Mouse (Mus musculus): ENCODE data around the gene Cavin2.

The Cavin2 gene

DNA sequence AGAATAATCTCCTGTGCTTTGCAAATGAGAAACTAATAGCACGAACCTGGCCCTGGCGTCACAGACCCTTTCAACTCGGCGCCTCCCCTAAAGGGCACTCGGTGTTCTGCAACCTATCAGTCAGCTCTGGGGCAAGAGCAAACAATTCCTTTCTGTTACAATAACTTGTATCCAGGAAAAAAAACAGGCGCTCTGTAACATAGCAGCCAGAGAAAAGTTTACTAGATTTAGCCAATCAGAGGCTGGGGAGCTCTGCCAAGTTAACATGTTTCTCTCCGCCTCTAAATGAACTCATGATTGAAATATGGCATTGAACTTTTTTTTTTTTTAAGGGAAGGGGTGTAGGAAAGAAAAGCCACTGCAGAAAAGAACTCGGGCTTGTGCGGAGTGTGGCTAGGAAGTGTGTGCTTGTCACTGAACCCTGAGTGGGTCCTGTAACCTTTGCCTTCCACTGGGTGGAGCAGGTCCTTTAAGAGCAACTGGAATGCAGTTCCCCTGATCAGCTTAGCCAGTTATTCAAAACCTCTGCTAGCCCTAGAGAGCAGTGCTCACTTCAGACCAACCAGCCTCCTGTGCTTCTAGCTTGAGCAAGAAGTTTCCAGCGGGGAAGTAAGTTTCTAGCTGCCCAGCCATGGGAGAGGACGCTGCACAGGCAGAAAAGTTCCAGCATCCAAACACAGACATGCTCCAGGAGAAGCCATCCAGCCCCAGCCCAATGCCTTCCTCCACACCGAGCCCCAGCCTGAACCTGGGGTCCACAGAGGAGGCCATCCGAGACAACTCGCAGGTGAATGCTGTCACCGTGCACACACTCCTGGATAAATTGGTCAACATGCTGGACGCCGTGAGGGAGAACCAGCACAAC, at the start of gene Cavin2:
Cavin2 (plus strand) TSS at position 372 of the 865 bp plus-strand sequence.
- DNase-seq (ENCODE audit: extremely low read depth, insufficient read length, low spot score) = peak; percentile 79

DNA sequence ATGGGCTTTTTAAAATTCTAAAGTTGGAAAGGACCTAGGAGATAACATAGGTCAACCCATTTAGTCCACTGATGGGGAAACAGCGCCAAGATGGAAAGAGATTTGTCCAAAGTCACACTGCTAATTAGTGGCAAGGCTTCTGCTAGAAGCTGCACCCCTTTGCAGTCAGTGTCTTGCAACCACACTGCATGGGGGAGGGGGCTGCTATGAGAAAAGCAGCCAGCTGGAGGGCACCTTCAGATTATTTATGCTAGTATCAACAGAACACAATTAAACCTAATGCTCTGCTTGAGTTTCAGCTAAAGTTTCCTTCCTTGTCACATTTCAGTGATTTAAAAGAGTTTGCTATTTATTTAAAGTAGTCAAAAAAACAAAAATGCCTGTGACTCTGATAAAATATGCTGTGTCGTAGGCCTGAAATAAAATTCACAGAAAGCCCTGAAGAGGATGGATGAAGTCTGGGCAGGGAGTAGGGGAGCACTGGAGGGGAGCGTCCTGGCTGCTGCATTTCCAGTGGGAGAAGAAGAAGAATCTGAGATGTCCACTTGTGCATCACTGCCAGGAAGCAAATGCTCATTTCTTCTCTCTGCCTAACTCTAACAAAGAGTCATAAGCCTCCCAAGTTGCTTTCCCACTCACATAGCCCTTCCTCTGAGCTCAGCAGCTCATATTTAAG, 47.5 kb upstream of the Cavin2 start:
- DNase-seq (ENCODE audit: extremely low read depth, insufficient read length, low spot score) = no peak

DNA sequence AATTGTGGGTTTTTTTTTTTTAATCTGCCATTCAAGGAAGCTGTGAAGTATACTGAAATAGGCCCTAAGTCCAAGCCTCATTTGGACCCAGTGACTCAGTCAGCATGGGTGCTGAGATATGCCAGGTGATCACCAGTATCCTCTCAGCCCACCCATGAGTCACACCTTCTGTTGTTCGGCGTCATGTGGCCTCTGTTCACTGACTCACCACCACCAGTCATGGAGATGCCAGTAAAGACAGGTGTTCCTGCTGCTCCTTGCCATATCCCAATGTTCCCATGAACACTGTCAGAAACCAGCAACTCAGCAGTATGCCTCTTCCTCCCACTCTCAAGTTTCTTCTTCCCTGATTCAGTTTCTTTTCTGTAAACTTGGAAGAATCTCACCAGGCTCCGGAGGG, 45.6 kb upstream of the Cavin2 start:
- DNase-seq (ENCODE audit: extremely low read depth, insufficient read length, low spot score) = peak; percentile 43

DNA sequence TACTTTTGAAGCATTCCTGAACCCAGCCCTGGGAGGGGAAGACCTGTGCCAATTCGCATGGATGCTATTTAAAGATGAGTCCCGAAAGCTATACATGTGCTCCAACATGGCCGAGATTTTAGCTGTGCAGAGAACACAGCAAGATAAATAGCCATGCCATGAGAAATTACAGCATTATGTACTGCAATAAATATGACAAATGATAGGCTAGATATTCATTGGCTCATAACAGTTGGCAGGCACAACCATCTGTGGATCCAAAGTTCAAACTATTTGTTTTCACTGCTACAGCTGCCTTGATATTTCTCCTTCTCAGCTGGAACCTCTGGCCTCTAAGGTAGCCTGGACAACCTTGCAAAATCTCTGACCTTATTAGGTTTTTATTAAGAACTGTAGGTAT, 45.1 kb upstream of the Cavin2 start:
- no peak for DNase-seq (ENCODE audit: extremely low read depth, insufficient read length, low spot score)

DNA sequence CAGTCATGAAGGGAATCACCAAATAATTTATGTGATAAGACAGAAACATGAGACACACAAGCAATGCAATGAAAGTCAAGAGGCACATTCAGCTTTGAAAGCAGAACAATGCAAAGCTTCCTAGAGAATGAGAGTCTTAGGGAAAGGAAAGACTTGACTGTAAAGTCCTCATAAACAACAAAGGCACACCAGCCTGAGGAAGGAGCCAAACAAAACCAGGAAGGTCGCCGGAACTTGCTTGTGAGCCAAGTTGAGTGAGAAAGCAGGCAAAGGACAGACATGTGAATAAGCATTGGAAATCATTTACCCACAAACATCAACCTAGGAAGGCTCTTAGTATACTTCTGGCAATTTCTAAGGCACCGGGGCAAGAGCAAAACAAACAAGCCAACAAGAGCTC, 43.5 kb upstream of the Cavin2 start:
- DNase-seq (ENCODE audit: extremely low read depth, insufficient read length, low spot score) = no peak

DNA sequence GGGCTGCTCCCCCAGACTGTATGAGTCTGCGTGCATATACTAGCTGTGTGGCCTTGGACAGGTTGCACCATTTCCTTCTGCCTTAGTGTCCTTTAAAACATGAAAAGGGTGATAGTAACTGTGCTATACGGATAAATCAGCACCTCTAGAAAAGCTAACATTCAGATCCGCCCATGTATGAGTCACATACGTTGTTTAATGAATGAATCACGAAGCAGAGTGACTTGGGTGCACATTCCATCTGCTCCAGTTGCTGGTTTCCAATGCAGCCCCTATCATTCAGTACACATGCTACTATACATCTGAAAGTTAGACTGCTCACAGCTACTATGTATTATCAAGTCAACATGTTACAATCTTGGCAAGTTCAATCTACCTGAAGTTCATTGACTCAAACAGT, 38.6 kb upstream of the Cavin2 start:
- peak; percentile 43 for DNase-seq (ENCODE audit: extremely low read depth, insufficient read length, low spot score)

DNA sequence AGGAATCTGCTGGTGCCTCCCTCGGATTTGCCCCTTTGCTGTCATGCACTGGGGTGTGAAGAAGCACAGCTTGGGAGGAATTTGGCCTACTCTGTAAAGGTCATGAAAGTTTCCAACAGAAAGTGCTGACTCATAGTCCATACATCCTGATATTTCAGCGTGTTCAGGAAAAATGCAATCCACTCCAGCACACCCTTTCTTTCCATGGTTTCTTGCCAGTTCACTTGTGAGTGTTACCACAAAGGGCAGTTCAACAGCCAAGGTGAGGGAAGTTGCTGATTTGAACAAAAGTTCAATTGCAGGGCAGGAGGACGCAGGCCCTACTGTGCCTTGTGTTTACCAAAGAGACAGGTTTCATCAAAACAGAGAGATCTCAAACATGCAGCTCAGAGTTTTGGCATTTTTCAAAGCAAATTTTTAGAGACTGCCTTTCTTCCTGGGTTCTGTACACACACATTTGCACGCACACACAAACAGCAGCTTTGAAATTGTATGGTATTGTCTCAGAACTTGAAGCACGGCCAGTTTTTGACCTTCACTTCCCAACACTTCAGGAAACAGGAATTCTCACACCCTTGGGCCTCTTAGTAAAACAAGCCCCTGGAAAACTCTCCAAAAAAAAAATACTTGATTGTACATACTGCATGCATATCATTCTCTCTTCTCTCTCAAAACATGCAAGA, 23.7 kb upstream of the Cavin2 start:
- DNase-seq (ENCODE audit: extremely low read depth, insufficient read length, low spot score) = peak; percentile 71

DNA sequence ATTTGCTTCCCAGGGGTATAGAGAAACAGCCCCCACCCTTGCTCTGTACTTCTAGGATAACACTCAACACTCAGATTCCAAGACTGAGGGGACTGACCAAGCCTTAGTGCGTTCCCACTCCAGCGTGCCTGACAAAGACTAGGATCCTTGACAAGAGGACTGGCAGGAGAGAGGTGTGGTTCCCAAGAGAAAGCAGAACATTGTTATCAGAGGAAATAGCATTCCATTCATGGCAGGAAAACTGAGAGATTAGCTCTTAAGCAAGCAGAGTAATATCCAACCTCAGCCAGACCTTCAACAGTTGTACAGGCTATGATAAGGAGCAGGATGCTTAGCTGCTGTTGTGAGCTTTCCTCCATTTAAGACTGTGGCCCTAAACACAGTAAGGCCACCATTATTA, 23.0 kb upstream of the Cavin2 start:
- DNase-seq (ENCODE audit: extremely low read depth, insufficient read length, low spot score) = no peak

DNA sequence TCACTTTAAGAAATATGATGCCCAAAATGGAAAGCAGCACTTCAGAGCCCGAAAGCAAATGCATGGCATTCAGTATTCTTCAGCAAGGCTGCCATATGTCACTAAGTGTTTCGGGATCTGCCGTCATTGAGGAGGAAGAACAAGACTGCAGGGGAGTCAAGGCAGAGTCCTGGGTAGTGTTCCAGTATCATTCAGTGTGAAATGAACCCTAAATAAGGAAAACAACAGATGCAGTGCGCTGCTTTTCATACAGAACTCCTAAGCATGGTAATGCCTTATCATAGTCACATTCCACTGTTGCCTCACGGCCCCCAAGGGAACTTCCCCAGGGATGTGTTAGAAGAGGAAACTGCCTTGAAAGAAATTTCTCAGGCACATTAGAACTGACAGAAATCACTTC, 21.8 kb upstream of the Cavin2 start:
- DNase-seq (ENCODE audit: extremely low read depth, insufficient read length, low spot score) = no peak

DNA sequence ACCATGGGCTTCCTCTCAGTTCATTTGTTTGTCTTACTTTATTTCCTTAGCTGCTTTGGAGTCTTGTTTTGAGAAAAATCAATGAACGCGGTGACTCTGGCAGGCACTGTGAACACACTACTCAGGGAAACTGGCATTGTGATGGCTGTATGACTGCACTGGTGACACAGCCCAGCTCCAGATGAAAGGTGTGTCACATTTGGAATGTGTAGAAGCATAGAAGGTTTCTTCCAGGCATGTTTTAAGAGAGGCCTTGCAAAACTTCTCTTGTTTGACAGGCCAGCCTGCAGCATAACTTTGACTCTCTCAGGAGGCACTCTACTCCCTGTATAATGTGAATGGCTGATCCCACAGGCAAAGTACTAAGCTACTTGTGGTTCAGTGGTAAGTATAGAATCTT, 20.7 kb upstream of the Cavin2 start:
- no peak for DNase-seq (ENCODE audit: extremely low read depth, insufficient read length, low spot score)

DNA sequence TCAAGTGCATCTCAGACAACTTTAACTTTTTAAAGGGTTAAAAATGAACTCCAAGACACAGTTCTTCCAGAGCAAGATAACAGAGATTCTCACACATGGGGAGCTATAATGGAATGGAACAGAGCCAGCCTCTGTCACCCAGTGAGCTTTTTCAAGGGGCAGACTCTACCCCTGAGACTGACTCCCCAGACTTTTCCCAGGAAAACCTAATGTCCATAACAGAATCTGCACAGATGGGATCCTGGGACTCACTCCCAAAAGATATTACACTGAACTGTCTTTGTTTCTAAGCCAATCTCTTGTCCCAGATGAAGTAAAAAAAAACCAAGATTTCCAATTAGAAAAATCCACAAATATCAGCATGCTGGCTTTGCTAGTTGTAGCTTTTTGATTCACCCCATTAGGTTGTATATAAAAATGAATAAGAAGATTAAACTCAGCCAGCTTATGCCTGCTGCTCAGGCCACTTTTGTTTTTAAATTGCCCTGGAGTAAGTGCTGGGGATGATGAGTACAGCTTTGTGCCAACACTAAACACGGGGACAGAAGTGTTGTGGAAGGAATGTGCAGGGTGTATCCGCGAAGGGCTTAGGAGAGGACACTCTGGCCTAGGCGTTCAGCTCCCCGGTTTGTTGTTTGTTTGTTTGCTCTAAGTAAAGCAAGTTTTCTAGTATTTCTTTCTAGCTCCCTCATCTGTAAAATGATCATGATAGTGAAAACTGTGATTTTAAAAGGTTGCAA, 18.6 kb upstream of the Cavin2 start:
- DNase-seq (ENCODE audit: extremely low read depth, insufficient read length, low spot score) = no peak

DNA sequence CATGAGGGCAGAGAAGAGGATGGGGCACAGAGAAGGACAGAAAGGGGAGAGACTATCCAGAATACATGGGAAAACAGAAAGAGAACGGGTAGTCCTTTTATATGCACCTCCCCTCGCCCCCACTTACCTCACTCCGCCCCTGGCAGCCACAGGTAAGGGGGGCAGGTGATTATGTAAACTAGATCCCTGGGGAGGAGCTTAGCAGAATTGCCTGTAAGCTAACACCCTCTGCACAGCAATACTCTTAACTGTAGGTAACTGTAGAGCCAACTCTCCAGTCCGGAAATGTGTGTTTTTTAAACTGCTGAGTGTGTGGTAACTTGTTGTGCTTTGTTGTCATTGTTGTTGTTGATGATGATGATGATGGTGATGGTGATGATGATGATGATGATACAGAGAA, 17.1 kb upstream of the Cavin2 start:
- no peak for DNase-seq (ENCODE audit: extremely low read depth, insufficient read length, low spot score)

DNA sequence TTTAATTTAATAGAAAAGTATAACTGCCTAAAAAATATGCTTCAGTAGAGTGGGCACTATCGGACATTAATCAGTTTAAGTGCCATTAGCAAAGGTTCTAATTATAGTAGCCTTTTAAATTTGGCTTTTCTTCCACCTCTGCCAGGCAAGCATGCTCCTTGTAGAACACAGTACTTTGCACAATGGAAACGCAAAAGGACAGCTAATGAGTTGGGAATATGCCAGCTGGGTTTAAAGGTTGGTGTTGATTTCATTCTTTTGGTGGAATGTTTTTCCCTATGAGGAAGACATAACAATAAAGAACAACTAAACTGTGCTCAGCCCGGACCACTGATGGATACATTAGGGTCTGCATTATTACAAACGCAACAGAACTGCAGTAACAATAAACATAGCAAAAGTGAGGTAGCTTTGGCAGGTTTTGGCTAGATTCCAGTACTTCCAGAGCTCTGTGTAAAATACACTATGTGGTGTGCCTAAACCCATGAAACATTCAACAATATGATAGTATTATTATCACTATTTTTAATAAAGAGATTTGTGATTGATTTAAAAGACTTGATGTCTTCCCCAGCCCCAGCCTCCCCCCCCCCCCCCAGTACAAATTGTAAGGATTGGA, 16.2 kb upstream of the Cavin2 start:
- DNase-seq (ENCODE audit: extremely low read depth, insufficient read length, low spot score) = no peak

DNA sequence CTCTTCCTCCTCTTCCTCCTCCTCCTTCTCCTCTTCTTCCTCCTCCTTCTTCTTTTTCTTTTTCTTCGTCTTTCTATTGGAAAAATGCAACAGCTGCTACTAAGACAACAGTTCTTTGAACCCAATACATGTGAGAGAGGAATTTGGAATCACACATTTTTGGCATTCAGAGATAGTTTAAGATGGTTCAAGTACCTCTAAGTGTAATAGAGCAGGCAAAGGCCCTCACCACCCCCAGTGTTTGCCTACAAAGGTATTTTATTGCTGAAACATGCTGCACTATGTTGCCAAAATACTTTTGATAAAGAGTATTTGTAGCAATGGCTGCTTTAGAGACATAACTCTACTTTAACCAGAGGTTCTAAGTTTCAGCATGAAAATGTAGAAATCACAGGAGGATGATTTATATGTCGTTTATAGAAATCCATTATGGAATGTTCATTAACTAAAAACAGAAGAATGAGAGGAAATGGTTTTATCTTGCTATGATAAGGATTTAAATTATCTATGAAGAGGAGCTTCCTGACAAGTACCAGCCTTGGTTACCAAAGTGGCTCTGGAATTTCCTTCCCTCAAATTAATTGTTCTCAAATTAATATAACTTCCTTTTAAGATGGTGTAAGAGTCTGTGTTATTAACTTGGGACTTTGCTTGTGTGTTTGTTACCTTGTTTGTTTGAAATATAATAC, 10.9 kb upstream of the Cavin2 start:
- no peak for DNase-seq (ENCODE audit: extremely low read depth, insufficient read length, low spot score)

DNA sequence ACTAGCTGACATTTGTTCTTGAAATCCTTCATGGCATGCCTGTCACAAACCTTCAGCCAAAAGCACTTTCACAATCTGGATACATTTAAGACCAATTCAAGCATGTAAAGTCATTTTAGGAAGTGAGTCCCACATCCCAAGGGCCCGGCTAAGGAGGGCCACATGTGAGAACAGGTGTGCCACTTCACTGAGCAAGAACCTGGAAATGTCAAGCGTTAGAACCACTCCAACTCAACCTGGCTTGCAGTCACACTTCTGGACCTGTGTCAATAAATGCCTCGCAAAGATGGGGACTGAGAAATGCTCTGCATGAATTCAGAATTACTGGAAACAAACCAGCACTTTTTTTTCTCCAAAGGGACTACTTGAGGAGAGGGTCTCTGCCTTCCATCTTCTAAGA, 725 bp upstream of the Cavin2 start:
- peak; percentile 5 for DNase-seq (ENCODE audit: extremely low read depth, insufficient read length, low spot score)

DNA sequence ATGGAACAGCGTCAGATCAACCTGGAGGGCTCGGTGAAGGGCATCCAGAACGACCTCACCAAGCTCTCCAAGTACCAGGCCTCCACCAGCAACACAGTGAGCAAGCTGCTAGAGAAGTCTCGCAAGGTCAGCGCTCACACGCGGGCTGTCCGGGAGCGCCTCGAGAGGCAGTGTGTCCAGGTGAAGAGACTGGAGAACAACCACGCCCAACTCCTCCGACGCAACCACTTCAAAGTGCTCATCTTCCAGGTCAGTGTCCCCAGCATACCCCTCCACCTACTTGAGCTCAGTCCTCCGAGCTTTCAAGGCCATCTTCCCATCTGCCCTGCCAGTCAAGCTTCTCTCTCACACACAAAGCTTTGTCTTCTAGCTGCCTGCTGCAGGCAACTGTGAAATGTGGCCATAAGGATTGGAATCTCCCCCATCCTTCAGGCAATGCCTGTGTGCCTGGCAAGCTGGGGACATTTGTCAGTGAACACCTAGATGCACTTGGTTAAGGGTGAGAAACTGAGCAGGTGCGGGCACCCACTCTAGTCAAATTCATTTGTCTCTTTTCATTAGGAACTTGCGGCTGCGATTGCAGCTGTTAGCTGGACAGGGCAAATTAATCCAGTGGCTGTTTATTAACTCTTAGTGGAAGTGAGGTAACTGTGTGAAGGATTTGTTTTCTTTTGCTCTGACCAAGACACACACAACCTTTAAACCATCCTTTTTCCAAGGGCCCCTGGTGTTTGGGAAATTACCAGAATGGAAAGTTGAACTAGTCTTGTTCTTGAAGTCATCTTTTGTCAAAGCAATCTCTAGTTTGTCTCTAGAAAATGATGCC, 907 bp downstream of the Cavin2 start:
- peak; percentile 83 for DNase-seq (ENCODE audit: extremely low read depth, insufficient read length, low spot score)

DNA sequence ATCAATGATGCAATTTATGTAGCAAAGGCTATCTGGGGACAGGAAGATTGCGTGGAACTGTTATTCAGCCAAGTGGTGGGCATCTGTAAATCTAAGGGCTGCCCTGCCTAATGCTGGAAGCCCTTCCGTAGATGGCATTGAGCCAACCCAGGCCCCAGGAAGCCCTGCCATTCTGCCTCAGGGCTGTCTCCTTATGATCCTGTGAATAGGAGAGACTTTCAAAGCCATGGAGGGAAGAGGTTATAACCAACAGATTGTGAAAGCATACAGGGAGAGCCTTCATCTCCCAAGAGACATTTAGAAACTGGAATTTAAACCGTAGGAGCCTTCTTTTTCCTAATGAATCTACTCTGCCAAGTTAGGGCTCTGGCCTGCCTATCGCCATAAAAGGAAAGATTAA, 1.7 kb downstream of the Cavin2 start:
- peak; percentile 55 for DNase-seq (ENCODE audit: extremely low read depth, insufficient read length, low spot score)

DNA sequence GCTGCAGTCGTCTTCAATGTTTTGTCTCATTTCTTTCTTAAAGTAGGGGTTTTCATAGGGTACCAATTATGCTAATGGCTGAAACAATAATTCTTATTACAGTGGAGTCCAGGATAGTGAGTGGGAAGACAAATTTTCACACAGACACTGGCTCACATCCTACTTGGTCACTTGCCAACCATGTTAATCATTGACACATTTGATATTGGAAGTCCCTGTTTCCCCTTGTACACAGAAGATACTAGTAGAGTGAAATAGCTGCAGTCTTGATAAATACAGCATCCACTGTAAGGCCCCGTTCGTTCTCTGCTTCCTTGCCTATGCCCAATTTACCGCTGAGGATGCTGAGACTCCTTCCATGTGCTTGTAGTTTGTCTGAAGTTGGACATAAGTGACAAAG, 3.4 kb downstream of the Cavin2 start:
- DNase-seq (ENCODE audit: extremely low read depth, insufficient read length, low spot score) = no peak

DNA sequence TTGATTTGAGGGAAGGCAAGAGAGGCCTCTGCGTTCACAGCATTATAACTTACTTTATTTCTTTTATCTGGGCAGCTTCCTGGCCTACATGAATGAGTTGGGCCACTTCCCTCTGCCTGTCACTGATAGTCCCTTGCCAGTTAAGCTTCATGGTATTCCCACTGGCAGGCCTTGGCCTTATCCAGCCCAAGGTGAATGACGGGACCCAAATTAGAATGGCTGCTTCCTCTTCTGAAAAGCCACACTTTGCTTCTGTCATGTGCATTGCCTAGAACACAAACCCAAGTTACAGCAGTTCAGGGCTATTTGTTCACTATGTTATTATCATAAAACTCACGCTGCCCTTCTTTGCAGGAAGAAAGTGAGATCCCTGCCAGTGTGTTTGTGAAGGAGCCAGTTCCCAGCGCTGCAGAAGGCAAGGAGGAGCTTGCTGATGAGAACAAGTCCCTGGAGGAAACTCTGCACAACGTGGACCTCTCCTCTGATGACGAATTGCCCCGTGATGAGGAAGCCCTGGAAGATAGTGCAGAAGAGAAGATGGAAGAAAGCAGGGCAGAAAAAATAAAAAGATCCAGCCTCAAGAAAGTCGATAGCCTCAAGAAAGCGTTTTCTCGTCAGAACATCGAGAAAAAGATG, 11.5 kb downstream of the Cavin2 start:
- DNase-seq (ENCODE audit: extremely low read depth, insufficient read length, low spot score) = no peak

All from 3134 (cell line).